Mouse (Mus musculus) liver, postnatal 0 days (tissue): Measurements from ENCODE around the gene Olfr1188.

Experiments used
- CTCF ChIP-seq: sonication (generic); IDR thresholded peaks from 2 replicates; pipeline ENCODE4 v1.5.1; 2016; ENCODE audit warnings: antibody characterized with exemption, low read depth
- EP300 ChIP-seq: IDR thresholded peaks from 2 replicates; pipeline ENCODE4 v1.6.1; 2016; ENCODE audit warnings: antibody characterized with exemption, low read depth, mild to moderate bottlenecking

DNA sequence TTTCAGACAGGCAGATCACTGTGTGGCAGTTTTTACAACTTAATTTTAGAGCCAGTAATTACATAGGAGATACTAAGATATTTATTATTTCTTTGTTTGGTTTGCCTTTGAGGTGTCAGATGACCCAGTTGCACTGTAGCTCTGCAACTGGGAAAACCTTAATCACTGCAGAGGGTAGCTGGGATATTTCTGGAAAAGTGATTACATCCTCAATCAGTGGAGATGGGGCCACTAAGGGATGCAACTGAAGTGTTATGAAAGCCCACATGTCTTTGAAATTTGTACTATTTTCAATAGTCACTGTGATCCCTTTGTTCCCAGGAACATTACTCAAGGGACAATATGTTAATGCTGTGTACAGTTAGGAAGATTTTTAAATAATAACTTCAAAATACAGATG, 29.4 kb downstream of the Olfr1188 start, which contains the start of gene Olfr1189:
- TF ChIP-seq CTCF (no peak), EP300 (no peak)
